Mouse (Mus musculus) forebrain, embryonic 13.5 days (tissue): ENCODE measurements around the gene D330020A13Rik. TPM values are rescaled to one million over a fixed set of nuclear protein-coding genes. Genes with fewer than 3 reads are reported as not detected.

Source experiments
- polyA plus RNA-seq: library from polyadenylated mRNA; unstranded; fragments of >200 nt; fragmentation: Nextera tagmentation; extraction: Ambion mirVana; gene quantifications from 2 replicates; pipeline ENCODE4 v1.2.1, GENCODE M21; 2015

D330020A13Rik gene
- polyA plus RNA-seq, 1 experiment from 2014 or later = 0.15 TPM

Other genes starting within 250 kb of the D330020A13Rik start
- not detected in 2 replicates for gene Ninj2, start 201.0 kb upstream of the D330020A13Rik start, polyA plus RNA-seq
- 0.13 TPM in 1 of 2 replicates, not detected in the other for gene B4galnt3, start 195 bp downstream of the D330020A13Rik start, polyA plus RNA-seq
- 55.5 and 59.6 TPM in 2 replicates for gene Kdm5a, start 69.8 kb downstream of the D330020A13Rik start, polyA plus RNA-seq
- gene Ccdc77, start 70.0 kb downstream of the D330020A13Rik start, polyA plus RNA-seq = 19.2 and 20.3 TPM in 2 replicates
- gene Il17ra, start 168.9 kb downstream of the D330020A13Rik start, polyA plus RNA-seq = 4.4 and 5.2 TPM in 2 replicates
- gene Tmem121b, start 199.4 kb downstream of the D330020A13Rik start, polyA plus RNA-seq = 2.0 and 2.3 TPM in 2 replicates
- gene Hdhd5, start 237.0 kb downstream of the D330020A13Rik start, polyA plus RNA-seq = 15.7 and 16.6 TPM in 2 replicates